Mouse (Mus musculus): Measurements from ENCODE around the gene H2-M10.2.

Gene H2-M10.2

DNA sequence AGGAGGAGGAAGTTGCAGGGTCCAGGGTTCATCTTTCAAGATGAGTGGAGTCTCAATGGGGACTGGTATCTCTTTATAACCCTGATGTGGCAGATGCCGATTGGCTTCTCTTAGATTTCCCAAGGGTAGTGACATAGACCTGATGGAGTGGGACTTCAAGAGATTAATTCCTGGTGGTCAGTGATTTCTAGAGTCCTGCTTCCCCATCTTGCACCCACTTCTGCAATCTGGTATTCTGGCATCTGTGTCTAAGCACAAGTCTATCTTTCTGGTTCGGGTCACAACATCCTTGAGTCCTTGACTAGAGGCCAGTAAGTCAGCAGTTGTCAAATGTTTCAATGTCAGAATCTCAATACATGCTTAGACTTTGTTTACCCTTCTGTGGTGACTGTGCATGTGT, at the start of gene H2-M10.2:
Gene H2-M10.2, minus strand, starts transcription at position 101 of the 400 bp plus-strand sequence.
- DNase-seq = no peak

- DNase-seq = no peak
Measured at GRCm38 (mm10) chr17:36326055-36326454, 39.8 kb upstream of the H2-M10.2 start, which contains the start of gene H2-M10.1. Gene H2-M10.1 (minus strand): TSS chr17:36326155.

DNA sequence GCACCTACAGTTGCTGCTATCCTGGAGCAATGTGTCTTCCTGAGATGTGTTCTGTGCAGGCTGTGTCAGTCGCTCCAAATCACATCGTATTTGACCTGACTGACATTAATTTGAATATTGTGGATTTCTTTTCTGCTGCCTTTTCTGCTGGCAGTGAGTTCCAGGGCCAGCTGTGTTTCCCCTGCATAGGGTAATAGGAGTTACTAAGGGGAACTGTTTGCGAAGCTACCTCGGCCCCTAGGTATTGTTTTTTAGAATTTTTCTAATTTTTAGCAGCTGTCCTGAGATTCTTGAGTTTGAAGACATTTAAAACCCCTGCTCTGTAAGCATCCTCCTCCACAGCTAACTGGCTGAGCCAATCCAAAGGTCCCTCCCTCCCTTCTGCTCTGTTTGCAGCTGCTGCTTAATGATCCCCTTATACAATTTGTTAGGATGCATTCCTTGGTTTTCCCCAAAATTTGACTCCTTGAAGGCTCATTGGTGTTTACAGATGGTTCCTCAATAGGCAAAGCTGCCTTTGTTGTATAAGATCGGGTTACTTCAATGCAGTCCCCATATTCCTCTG, 29.5 kb upstream of the H2-M10.2 start:
- no peak for DNase-seq

GRCm38 (mm10) chr17:36315041-36315688, 28.9 kb upstream of the H2-M10.2 start:
- DNase-seq = peak; percentile 76

DNA sequence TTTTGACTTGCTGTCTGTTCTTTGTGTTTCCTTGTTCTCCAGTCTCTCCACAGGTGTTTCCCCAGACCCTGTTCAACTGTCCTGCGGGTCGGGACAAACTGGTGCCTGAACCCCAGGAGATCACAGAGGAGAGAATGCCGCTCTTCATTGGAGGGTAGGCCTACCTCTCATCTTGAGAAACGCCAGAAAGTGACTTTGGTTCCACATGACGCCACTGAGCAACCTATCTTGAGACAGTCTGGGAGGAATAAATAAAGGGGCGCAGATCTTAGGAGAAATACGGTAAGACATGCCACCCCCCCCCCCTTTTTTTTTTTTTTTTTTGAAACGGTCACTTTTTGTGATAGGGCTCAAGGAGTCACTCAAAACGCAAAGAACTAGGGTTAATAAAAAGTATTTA, 28.2 kb upstream of the H2-M10.2 start:
- DNase-seq = peak; percentile 11

DNA sequence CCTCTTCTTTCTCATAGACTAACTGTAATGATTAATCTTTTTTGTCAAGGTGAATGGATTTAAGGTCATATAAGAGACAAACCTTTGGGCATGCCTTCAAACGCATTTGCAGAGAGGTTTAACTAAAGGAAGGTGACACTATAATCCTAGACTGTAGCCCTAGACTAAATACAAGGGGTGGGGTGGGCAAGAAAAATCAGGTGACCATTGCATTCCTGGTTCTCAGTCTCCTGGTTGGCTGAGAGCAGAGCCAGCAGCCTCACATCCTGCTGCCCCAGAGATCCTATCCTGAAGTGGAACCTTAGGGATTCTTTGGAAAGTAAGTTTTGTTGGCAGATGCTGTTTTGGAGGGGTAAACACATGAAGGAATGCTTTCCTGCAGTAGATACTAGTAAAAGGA, 23.0 kb upstream of the H2-M10.2 start:
- DNase-seq = no peak

DNA sequence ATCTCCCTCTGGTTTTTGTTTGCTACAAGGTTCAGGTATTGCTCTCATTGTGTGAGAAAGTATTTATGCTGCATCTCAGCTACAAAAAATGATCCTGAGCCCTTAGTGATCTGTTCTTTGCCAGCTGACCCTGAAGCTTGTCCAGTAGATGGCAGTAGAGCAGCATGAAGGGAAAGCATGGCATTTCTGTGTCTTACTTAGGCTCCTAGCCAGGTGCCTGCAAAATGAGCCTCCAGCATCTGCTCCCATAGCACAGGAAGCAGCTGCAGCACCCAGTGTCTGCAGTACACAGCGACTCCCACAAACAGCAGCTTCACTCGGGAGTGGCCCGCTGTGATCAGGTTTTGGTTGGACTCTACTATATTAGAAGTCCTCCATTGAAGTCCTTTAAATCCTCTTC, 22.6 kb upstream of the H2-M10.2 start:
- DNase-seq = peak; percentile 85

DNA sequence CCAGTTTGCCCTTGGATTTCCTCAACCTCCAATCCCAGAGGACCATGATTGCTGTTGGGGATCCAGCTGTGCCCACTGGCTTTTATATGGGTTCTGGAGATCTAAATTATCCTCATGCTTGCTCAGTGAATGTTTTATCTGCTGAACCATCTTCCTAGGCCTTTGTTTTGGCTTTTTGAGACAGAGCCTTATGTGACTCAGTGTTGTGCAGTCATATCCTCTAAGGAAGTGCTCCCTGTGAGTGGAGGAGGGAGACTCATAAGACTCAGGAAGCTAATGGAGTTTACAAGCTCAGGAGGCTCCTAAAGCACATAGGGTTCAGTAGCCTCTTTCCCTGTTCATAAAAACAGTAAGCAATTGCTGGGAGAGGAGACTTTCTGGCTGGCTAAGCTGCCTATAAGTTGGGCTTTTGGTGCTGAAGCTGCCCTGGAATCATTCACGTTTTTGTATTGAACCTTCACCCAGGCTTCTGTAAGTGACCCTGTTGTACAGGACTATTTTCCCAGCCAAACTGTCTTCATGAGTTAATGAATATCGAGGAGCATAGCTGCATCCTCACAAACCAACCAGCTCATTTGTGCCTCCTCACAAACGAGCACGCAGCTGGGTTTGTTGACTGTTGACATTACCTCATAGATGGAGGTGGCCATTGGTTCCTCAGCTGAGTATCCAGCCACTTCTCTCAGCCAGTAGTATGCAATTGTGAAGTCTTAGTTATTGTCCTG, 4.6 kb downstream of the H2-M10.2 start:
- no peak for DNase-seq

DNA sequence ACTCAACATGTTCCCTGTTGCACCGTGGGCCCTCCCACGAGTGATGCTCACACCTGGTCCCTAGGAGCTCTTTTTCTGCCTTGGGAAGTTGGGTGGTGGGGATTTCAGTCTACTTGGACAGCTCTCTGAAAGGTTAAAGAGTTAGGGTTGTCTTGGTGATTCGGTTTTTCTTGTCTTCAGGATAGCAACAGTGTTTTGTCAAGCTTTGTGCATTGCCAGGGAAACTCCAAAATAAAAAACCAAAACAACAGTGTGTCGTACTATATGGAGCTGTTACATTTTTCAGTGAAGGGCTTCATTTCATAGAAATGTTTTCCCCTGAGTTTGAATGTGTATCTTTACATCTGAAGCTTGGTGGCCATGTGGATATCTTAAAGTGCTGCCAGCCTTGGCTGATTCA, 11.5 kb downstream of the H2-M10.2 start:
- no peak for DNase-seq

GRCm38 (mm10) chr17:36273796-36274195, 12.5 kb downstream of the H2-M10.2 start:
- DNase-seq = peak; percentile 50

DNA sequence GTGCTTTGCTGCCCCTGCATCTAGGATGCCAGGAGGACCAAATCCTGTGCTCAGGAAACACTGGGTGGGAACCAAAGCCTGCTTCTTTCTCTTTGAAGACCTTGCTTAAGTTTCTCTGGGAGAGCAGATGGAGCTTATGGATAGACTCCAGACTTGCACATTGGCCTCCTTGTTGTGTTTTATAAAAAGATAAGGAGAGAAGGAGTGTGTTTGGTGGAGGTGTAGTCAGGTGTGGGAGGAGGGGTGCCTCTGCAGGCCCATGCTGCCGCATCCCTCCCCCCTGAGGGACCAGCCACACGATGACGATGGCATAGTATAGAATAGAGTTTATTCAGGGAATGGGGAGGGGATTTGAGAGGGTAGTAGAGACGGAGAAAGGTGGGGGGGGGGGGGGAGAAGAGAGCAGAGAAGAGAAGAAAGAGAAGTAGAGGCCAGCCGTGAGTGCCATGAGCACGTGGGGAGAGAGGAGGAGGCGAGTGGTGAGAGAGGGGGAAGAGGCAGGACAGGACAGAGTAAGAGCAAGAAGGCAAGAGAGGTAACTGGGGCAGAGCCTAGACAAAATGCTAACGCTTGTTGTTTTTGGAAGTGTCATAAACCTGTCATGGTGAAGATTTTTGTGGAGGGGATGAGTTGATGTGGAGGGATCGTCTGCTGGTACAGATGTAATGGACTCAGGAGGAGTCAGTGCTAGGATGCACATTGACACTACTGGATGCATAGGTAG, 13.5 kb downstream of the H2-M10.2 start:
- no peak for DNase-seq

- DNase-seq = peak; percentile 82
Measured at GRCm38 (mm10) chr17:36271586-36272256, 14.6 kb downstream of the H2-M10.2 start, which contains the start of gene Trim39. Gene Trim39 (minus strand): TSS chr17:36272247.

- peak; percentile 94 for DNase-seq
Measured at GRCm38 (mm10) chr17:36270956-36271585, 15.2 kb downstream of the H2-M10.2 start.

GRCm38 (mm10) chr17:36265834-36266233, 20.5 kb downstream of the H2-M10.2 start:
- peak; percentile 86 for DNase-seq

- no peak for DNase-seq
Measured at GRCm38 (mm10) chr17:36264273-36264925, 21.9 kb downstream of the H2-M10.2 start.

DNA sequence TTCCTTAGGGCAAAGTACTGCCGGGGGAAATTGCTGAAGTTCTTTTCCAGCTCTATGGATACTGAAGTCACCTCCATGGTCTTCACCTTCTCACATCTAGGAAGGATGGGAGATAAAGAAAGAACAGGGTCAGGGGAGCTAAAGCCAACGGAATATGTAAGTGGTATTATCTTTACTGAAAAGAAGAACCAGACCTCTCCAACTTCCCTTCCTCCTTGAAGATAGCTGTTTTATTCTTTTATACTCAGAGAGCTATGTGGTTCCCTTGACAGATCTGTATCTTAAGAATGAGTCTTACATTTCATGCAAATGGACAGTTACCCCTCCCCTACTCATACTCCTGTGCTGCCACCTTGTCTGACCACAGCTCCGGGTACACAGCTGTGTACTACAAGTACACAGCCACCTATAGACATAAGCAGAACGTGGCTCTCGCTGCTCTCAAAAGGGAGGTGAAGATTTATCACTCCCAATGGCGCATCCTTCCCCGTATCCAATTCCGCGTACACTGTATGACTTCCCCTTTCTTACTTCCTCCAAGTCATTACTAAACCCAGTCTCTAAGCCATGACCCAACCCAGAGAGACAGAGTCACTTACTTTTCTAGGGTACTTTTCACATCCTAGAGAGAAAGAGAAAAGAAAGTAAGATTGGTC, 24.7 kb downstream of the H2-M10.2 start:
- no peak for DNase-seq

- DNase-seq = no peak
Measured at GRCm38 (mm10) chr17:36257969-36258368, 28.3 kb downstream of the H2-M10.2 start, which contains the start of gene Rpp21. Gene Rpp21 (minus strand): TSS chr17:36258069.

DNA sequence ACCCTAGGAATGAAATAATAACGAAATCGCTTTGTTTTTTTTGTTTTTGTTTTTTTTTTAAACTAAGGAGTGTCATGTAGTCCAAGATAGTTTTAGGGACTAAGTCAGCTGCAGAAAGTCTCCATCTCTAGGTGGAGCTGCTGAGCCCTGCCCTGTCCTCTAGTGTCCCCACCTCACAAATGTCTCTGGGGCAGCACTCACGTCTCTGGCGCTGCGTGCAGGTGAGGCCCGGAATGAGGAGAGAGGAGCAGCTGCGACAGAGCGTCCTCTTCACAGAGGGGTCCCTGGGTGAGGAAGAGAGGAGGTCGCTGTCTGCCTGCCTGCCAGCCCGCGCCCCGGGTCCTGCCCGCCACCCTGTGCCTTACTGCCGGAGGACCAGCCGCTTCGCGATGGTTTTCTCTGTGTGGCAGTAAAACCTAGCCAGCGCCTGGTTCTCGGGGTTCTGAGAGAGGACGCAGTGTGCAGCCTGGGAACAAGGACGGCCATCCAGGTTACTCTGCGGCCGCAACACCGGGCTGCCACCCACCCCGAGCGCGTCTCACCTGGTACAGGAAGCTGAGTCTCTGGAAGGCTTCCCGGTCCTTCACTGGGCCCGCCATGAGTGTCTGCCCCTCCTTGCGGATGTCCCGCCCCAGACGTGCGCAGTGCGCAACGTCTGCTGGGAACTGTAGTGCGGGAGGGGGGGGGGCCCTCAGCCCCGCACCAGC, 28.9 kb downstream of the H2-M10.2 start:
- DNase-seq = peak; percentile 86

DNA sequence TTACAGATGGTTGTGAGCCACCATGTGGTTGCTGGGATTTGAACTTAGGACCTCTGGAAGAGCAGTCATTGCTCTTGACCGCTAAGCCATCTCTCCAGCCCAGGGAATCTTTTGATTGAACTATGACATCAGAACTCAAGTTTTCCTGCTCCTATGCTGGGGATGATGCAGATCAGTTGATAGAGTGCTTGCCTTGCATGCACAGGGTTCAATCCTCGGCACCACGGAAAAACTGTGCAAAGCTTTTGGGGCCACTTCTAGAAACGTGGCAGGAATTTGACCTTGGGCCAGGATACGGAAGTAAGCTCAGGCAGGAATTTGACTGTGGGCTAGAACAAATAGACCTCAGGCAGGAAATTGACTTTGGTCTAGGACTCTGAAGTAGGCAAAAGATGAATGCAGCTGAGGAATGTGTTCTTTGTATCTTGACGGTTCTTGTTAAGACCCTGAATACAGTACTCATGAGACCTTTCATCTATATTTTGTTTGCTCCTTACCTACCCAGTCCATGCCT, 33.1 kb downstream of the H2-M10.2 start:
- DNase-seq = no peak

DNA sequence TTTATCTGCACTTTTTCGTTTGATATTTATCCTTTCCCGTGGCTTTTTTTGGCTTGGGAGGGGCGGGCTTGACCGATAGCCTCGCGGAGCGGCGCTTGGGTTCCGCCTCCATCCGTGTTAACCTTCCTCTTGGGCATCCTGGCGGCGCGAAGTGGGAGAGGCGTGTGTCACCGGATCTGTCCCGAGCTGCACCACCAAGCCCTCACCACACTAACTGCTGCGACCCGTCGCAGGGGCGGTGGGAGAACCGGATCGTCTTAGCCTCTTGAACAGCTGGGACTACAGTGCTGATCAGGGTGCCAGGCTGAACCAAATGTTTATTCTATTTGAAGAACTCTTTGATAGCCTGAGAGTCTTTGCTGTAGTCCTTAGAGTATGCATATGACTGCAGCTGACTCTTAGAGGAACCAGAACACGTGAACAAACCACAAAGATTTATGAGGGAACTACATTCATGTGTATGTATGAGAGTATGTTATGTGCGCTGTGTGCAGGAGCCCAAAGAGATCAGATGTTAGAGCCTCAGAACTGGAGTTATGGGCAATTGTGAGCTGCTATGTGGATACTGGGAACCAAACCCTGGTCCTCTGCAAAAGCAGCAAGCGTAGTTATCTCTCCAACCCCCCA, 33.9 kb downstream of the H2-M10.2 start:
- DNase-seq = peak; percentile 60
